Mouse (Mus musculus) embryonic fibroblast, embryonic 13.5 days (primary cell): ENCODE data around the gene Tmem150c.

Experiments
- CTCF ChIP-seq: IDR thresholded peaks from 2 replicates; pipeline ENCODE4 v1.5.1; 2011; ENCODE audit warnings: mild to moderate bottlenecking, control low read depth, low read length, moderate library complexity, borderline replicate concordance; ENCODE audit not compliant: insufficient read depth
- POLR2A ChIP-seq: IDR thresholded peaks from 2 replicates; pipeline ENCODE4 v1.6.1; 2011; ENCODE audit warnings: low read depth, mild to moderate bottlenecking, control low read depth, low read length, moderate library complexity

DNA sequence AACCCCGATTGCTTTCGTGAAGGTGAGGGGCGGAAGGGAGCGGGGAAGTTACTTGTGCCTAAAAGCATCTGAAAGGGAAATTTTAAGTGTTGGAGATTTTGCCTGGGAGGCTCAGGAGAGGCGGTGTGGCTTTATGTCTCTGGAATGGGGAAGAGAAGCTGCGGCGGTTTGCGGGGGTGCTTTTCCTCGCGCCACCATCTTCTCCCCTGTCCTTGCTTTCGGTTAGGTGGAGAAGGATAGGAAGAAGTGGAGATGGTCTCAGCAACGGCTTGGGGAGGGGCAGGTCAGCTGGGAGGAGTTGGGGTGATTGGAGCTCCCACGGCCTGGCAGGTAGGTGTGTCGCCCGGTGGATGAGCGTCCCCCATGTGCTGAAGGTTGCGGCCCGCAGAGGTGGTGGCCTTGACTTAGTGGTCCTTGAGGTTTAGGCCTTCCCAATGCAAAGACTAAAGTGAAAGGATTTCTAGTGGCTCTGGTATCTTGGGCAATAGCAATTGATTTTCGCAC lies 119.3 kb downstream of the Tmem150c start:
- TF ChIP-seq CTCF (no peak), POLR2A (no peak)
